Mouse (Mus musculus): ENCODE results near the gene Gm11037. TPM values are rescaled to one million over a fixed set of nuclear protein-coding genes. Genes with fewer than 3 reads are reported as not detected.
"Not testable (repeated sequence)": the region's sequence is repeated elsewhere in the genome, so short reads cannot be mapped to it uniquely, and the experiment has no call there.

Gm11037 gene
- polyA plus RNA-seq, 1 experiment = not detected

- TF ChIP-seq POLR2A (IDR thresholded peaks at IDR 0.05; ENCODE audit: control insufficient read depth, low read depth, low read length) (no peak), CTCF (IDR thresholded peaks at IDR 0.05; ENCODE audit: control insufficient read depth, insufficient read depth, insufficient replicate concordance, low read depth, low read length) (peak; percentile 88)
- no peaks in the 10 kb centered on the region for H3K36me3 ChIP-seq (ENCODE audit: control insufficient read depth, insufficient read depth, low read length)
- no peaks in the 10 kb centered on the region for H3K4me1 ChIP-seq (ENCODE audit: control insufficient read depth, insufficient read depth, low read length)
- H3K27me3 ChIP-seq (ENCODE audit: control insufficient read depth, insufficient read depth, low read length) = no peaks in the 10 kb centered on the region
- no peak overlapping the region for H3K4me3 ChIP-seq (ENCODE audit: control insufficient read depth, low read depth, low read length)
- H3K27ac ChIP-seq (ENCODE audit: control insufficient read depth, insufficient read depth, low read depth, low read length) = no peak overlapping the region
Observed at GRCm38 (mm10) chr2:131094823-131095222, 38.5 kb upstream of the Gm11037 start.

- TF ChIP-seq CTCF (IDR thresholded peaks at IDR 0.05; ENCODE audit: control insufficient read depth, insufficient read depth, insufficient replicate concordance, low read depth, low read length) (no peak), POLR2A (IDR thresholded peaks at IDR 0.05; ENCODE audit: control insufficient read depth, low read depth, low read length) (no peak)
- H3K4me1 ChIP-seq (ENCODE audit: control insufficient read depth, insufficient read depth, low read length) = no peaks in the 10 kb centered on the region
- no peaks in the 10 kb centered on the region for H3K27me3 ChIP-seq (ENCODE audit: control insufficient read depth, insufficient read depth, low read length)
- H3K27ac ChIP-seq (ENCODE audit: control insufficient read depth, insufficient read depth, low read depth, low read length) = peak overlapping the region; percentile 35; the same call in 1 of the 2 replicates
- no peaks in the 10 kb centered on the region for H3K36me3 ChIP-seq (ENCODE audit: control insufficient read depth, insufficient read depth, low read length)
- no peak overlapping the region for H3K4me3 ChIP-seq (ENCODE audit: control insufficient read depth, low read depth, low read length)
Observed at GRCm38 (mm10) chr2:131096101-131096795, 37.0 kb upstream of the Gm11037 start.

- no peaks in the 10 kb centered on the region for H3K4me1 ChIP-seq (ENCODE audit: control insufficient read depth, insufficient read depth, low read length)
- TF ChIP-seq POLR2A (IDR thresholded peaks at IDR 0.05; ENCODE audit: control insufficient read depth, low read depth, low read length) (no peak), CTCF (IDR thresholded peaks at IDR 0.05; ENCODE audit: control insufficient read depth, insufficient read depth, insufficient replicate concordance, low read depth, low read length) (no peak)
- no peaks in the 10 kb centered on the region for H3K36me3 ChIP-seq (ENCODE audit: control insufficient read depth, insufficient read depth, low read length)
- H3K4me3 ChIP-seq (ENCODE audit: control insufficient read depth, low read depth, low read length) = no peak overlapping the region
- peak overlapping the region; percentile 37; the same call in 1 of the 2 replicates for H3K27ac ChIP-seq (ENCODE audit: control insufficient read depth, insufficient read depth, low read depth, low read length)
- H3K27me3 ChIP-seq (ENCODE audit: control insufficient read depth, insufficient read depth, low read length) = no peaks in the 10 kb centered on the region
Observed at GRCm38 (mm10) chr2:131097087-131097486, 36.2 kb upstream of the Gm11037 start.

- TF ChIP-seq POLR2A (IDR thresholded peaks at IDR 0.05; ENCODE audit: control insufficient read depth, low read depth, low read length) = no peak
- no peak for TF ChIP-seq CTCF (IDR thresholded peaks at IDR 0.05; ENCODE audit: control insufficient read depth, insufficient read depth, insufficient replicate concordance, low read depth, low read length)
- H3K36me3 ChIP-seq (ENCODE audit: control insufficient read depth, insufficient read depth, low read length) = no peaks in the 10 kb centered on the region
- no peaks in the 10 kb centered on the region for H3K4me1 ChIP-seq (ENCODE audit: control insufficient read depth, insufficient read depth, low read length)
- H3K27ac ChIP-seq (ENCODE audit: control insufficient read depth, insufficient read depth, low read depth, low read length) = no peak overlapping the region
- H3K4me3 ChIP-seq (ENCODE audit: control insufficient read depth, low read depth, low read length) = no peak overlapping the region; the same call in 1 of the 2 replicates
- H3K27me3 ChIP-seq (ENCODE audit: control insufficient read depth, insufficient read depth, low read length) = no peaks in the 10 kb centered on the region
Observed at GRCm38 (mm10) chr2:131101530-131101929, 31.8 kb upstream of the Gm11037 start.

GRCm38 (mm10) chr2:131104021-131104420, 29.3 kb upstream of the Gm11037 start:
- no peaks in the 10 kb centered on the region for H3K4me1 ChIP-seq (ENCODE audit: control insufficient read depth, insufficient read depth, low read length)
- H3K36me3 ChIP-seq (ENCODE audit: control insufficient read depth, insufficient read depth, low read length) = no peaks in the 10 kb centered on the region
- H3K27me3 ChIP-seq (ENCODE audit: control insufficient read depth, insufficient read depth, low read length) = no peaks in the 10 kb centered on the region
- TF ChIP-seq CTCF (IDR thresholded peaks at IDR 0.05; ENCODE audit: control insufficient read depth, insufficient read depth, insufficient replicate concordance, low read depth, low read length) (no peak), POLR2A (IDR thresholded peaks at IDR 0.05; ENCODE audit: control insufficient read depth, low read depth, low read length) (no peak)
- no peak overlapping the region for H3K27ac ChIP-seq (ENCODE audit: control insufficient read depth, insufficient read depth, low read depth, low read length)
- peak overlapping the region; percentile 80 for H3K4me3 ChIP-seq (ENCODE audit: control insufficient read depth, low read depth, low read length)

GRCm38 (mm10) chr2:131105061-131105460, 28.2 kb upstream of the Gm11037 start:
- H3K27ac ChIP-seq (ENCODE audit: control insufficient read depth, insufficient read depth, low read depth, low read length); H3K36me3 ChIP-seq (ENCODE audit: control insufficient read depth, insufficient read depth, low read length); H3K4me1 ChIP-seq (ENCODE audit: control insufficient read depth, insufficient read depth, low read length); H3K27me3 ChIP-seq (ENCODE audit: control insufficient read depth, insufficient read depth, low read length): not testable (repeated sequence)
- peak overlapping the region; percentile 57 for H3K4me3 ChIP-seq (ENCODE audit: control insufficient read depth, low read depth, low read length)

- Histone ChIP-seq H3K4me3 (ENCODE audit: control insufficient read depth, low read depth, low read length) (no peak overlapping the region), H3K4me1 (ENCODE audit: control insufficient read depth, insufficient read depth, low read length) (no peaks in the 10 kb centered on the region), H3K27ac (ENCODE audit: control insufficient read depth, insufficient read depth, low read depth, low read length) (no peak overlapping the region), H3K27me3 (ENCODE audit: control insufficient read depth, insufficient read depth, low read length) (no peaks in the 10 kb centered on the region), H3K36me3 (ENCODE audit: control insufficient read depth, insufficient read depth, low read length) (no peaks in the 10 kb centered on the region)
- TF ChIP-seq POLR2A (IDR thresholded peaks at IDR 0.05; ENCODE audit: control insufficient read depth, low read depth, low read length) (no peak), CTCF (IDR thresholded peaks at IDR 0.05; ENCODE audit: control insufficient read depth, insufficient read depth, insufficient replicate concordance, low read depth, low read length) (no peak)
Observed at GRCm38 (mm10) chr2:131105989-131106388, 27.3 kb upstream of the Gm11037 start.

Data from testis, adult 2 months (tissue).